Mouse (Mus musculus) c-Kit-negative CD71-positive TER-119-positive erythroid progenitor cells, embryonic 14.5 days (primary cell): ENCODE data around the gene Arrb1.

Experiments
- DNase-seq: peaks from one replicate; pipeline ENCODE4 v3.0.0-alpha.2; 2013; ENCODE audit warnings: low read depth, low spot score

Arrb1 gene

GRCm38 (mm10) chr7:99537183-99537756 lies 2.0 kb downstream of the Arrb1 start:
- no peak for DNase-seq

GRCm38 (mm10) chr7:99538421-99538820 lies 3.2 kb downstream of the Arrb1 start:
- no peak for DNase-seq

- no peak for DNase-seq
Observed at GRCm38 (mm10) chr7:99539201-99539891, 4.1 kb downstream of the Arrb1 start.

GRCm38 (mm10) chr7:99540016-99540415 lies 4.8 kb downstream of the Arrb1 start:
- DNase-seq: no peak

- DNase-seq: no peak
Observed at GRCm38 (mm10) chr7:99541204-99541603, 5.9 kb downstream of the Arrb1 start.

- no peak for DNase-seq
Observed at GRCm38 (mm10) chr7:99544272-99544671, 9.0 kb downstream of the Arrb1 start.

- no peak for DNase-seq
Observed at GRCm38 (mm10) chr7:99545885-99546745, 10.8 kb downstream of the Arrb1 start.

GRCm38 (mm10) chr7:99547584-99548487 lies 12.6 kb downstream of the Arrb1 start:
- DNase-seq: no peak

GRCm38 (mm10) chr7:99549668-99550067 lies 14.4 kb downstream of the Arrb1 start:
- no peak for DNase-seq

GRCm38 (mm10) chr7:99551623-99552022 lies 16.4 kb downstream of the Arrb1 start:
- no peak for DNase-seq

GRCm38 (mm10) chr7:99553222-99553884 lies 18.1 kb downstream of the Arrb1 start:
- DNase-seq: no peak

GRCm38 (mm10) chr7:99553885-99554269 lies 18.6 kb downstream of the Arrb1 start:
- no peak for DNase-seq

GRCm38 (mm10) chr7:99555862-99556261 lies 20.6 kb downstream of the Arrb1 start:
- DNase-seq: no peak

GRCm38 (mm10) chr7:99559091-99559490 lies 23.8 kb downstream of the Arrb1 start:
- DNase-seq: no peak

- no peak for DNase-seq
Observed at GRCm38 (mm10) chr7:99562478-99562877, 27.2 kb downstream of the Arrb1 start.

- DNase-seq: no peak
Observed at GRCm38 (mm10) chr7:99563224-99563623, 28.0 kb downstream of the Arrb1 start.

GRCm38 (mm10) chr7:99565325-99565881 lies 30.1 kb downstream of the Arrb1 start:
- no peak for DNase-seq

- DNase-seq: no peak
Observed at GRCm38 (mm10) chr7:99570680-99571079, 35.4 kb downstream of the Arrb1 start.

- no peak for DNase-seq
Observed at GRCm38 (mm10) chr7:99572931-99573330, 37.7 kb downstream of the Arrb1 start.

GRCm38 (mm10) chr7:99573351-99573750 lies 38.1 kb downstream of the Arrb1 start:
- no peak for DNase-seq

GRCm38 (mm10) chr7:99578246-99578645 lies 43.0 kb downstream of the Arrb1 start:
- no peak for DNase-seq
